Mouse (Mus musculus) midbrain, embryonic 10.5 days (tissue): ENCODE measurements at regions not wholly inside any gene's neighbourhood (a gene's known extent, or its start where the extent isn't known, plus 50 kb on each side); places are given as distances from the start of the nearest gene placed in this dataset.
A peak's percentile ranks its signal among the peaks of the same experiment; 100 is the strongest.

ENCODE experiments used
- DNase-seq: peaks from one replicate; pipeline ENCODE4 v3.0.0-alpha.2; 2017; ENCODE audit warnings: low spot score
- H3K27ac ChIP-seq: fragments of 300-500 bp; sonication (generic); replicated peaks from 2 replicates; pipeline ENCODE4 v1.5.1; 2016; ENCODE audit warnings: mild to moderate bottlenecking
- H3K27me3 ChIP-seq: fragments of 300-500 bp; sonication (generic); 2 replicates; pipeline ENCODE4 v1.6.1; 2016; ENCODE audit warnings: low read depth, mild to moderate bottlenecking; ENCODE audit not compliant: poor library complexity, severe bottlenecking
- H3K36me3 ChIP-seq: fragments of 300-500 bp; sonication (generic); 2 replicates; pipeline ENCODE4 v1.6.1; 2016; ENCODE audit warnings: mild to moderate bottlenecking, moderate library complexity
- H3K4me1 ChIP-seq: fragments of 300-500 bp; sonication (generic); 2 replicates; pipeline ENCODE4 v1.6.1; 2016
- H3K4me3 ChIP-seq: fragments of 300-500 bp; sonication (generic); 2 replicates; pipeline ENCODE4 v1.5.1; 2016; ENCODE audit warnings: mild to moderate bottlenecking, moderate library complexity
- H3K9me3 ChIP-seq: fragments of 300-500 bp; sonication (generic); replicated peaks from 2 replicates; pipeline ENCODE4 v1.6.1; 2016; ENCODE audit warnings: mild to moderate bottlenecking
- WGBS: fragments of 180-500 bp; shearing (Covaris S2); methylation state at CpG from one replicate; pipeline ENCODE4 v1.1.7; 2016; 5-methylcytosine and 5-hydroxymethylcytosine counted together

DNA sequence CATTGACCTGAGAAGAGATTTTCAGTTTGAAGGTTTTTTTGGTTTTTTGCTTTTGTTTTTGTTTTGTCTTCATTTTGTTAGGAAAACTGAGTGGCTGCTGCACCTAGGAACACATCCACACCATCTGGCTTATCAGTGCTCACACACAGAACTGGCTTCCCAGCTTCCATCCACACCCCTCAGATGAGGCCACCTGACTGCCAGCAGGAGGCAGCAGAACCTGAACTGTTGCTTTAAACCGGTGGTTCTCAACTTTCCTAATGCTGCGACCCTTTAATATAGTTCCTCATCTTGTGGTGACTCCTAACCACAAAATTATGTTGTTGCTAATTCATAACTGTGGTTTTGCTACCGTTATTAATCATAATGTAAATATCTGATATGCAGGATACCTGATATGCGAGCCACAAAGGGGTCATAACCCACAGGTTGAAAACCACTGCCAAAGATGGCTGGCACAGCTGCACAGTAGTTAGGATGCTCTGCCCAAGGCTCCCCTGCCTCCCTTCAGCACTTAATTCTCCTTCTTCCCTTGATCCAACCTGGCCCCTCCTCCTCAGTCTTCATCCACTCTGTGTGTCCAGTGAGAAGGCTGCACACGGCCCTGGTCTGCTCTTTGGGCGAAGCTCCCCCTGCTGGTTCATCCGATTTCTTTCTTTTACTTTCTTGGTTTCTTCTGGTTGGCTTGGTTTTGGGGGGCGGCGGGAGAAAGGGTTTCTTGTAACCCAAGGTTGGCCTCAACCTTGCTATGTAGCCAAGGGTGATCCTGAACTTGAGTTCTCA, 126.5 kb downstream of the Il20rb start:
- Histone ChIP-seq H3K36me3 (no peaks in the 10 kb centered on the region), H3K27ac (no peak overlapping the region), H3K4me1 (peaks cover 12% of the 10 kb centered on the region), H3K4me3 (no peak overlapping the region), H3K9me3 (no peaks in the 10 kb centered on the region), H3K27me3 (peaks cover 56% of the 10 kb centered on the region)
- WGBS = 64% methylated on average over 9 of the region's 9 CpGs
- DNase-seq = peak; percentile 52

- peak; percentile 22 for DNase-seq
- Histone ChIP-seq H3K9me3 (no peaks in the 10 kb centered on the region), H3K27me3 (peaks cover 58% of the 10 kb centered on the region), H3K36me3 (no peaks in the 10 kb centered on the region), H3K4me3 (0 out of 2 replicates have a peak overlapping the region, but pooled peaks have one; percentile 1), H3K27ac (no peak overlapping the region), H3K4me1 (peaks cover 12% of the 10 kb centered on the region)
- 24% methylated on average over 12 of the region's 12 CpGs for WGBS
Measured at GRCm38 (mm10) chr9:100357553-100357952, 129.0 kb downstream of the Il20rb start.

DNA sequence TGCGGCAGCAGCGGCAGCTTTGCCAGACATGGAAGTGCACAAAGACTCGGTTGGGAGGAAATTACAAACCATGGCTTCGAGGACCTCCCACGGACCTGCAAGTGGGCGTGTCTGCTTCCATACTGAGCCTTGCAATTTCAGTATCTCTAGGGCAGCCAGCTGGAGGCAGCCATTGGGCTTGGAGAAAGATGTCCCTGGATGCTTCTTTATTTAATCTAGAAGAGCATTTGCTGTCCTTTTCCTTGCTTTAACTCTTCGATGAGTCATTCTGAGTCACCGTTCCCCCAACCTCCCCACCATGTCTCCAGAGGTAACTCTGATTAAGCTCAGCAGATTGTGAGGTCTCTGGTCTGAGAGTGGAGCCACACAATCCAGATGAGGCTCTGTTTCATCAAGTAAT, 145.8 kb downstream of the Il20rb start:
- no peak for DNase-seq
- H3K4me3 ChIP-seq = no peak overlapping the region
- H3K27me3 ChIP-seq = 0 out of 2 replicates have a peak, but pooled peaks cover 8% of the 10 kb centered on the region
- no peaks in the 10 kb centered on the region for H3K9me3 ChIP-seq
- H3K4me1 ChIP-seq = peaks cover 6% of the 10 kb centered on the region
- WGBS = 75% methylated on average over 8 of the region's 8 CpGs
- H3K36me3 ChIP-seq = no peaks in the 10 kb centered on the region
- H3K27ac ChIP-seq = no peak overlapping the region

DNA sequence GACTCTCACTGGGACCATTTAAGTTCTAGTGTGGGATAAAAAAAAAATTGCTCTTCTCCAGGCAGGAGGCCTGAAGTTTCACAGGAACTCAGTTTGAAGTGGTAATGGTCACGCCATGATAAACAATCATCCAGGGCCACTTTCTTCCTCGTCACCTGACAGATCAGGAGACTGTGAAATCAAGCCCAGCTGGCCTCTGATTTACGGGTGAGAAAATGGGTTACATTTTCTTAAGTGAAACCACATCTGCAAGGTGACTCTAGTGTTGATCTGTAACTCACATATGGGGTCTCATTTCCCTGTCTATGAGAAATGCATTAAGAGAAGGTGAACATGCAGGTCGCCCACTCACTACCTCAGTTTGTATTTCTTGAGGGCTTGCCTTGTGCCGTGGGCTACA, 178.8 kb downstream of the Il20rb start:
- H3K27me3 ChIP-seq = peaks cover 3% of the 10 kb centered on the region; the same call in 1 of the 2 replicates
- peaks cover 12% of the 10 kb centered on the region for H3K4me1 ChIP-seq
- H3K9me3 ChIP-seq = no peaks in the 10 kb centered on the region
- no peak overlapping the region for H3K27ac ChIP-seq
- no peak for DNase-seq
- no peak overlapping the region for H3K4me3 ChIP-seq
- 75% methylated on average over 5 of the region's 5 CpGs for WGBS
- H3K36me3 ChIP-seq = no peaks in the 10 kb centered on the region

- no peaks in the 10 kb centered on the region for H3K9me3 ChIP-seq
- H3K4me3 ChIP-seq = no peak overlapping the region
- peaks cover 8% of the 10 kb centered on the region for H3K4me1 ChIP-seq
- H3K27me3 ChIP-seq = peaks cover 3% of the 10 kb centered on the region; the same call in 1 of the 2 replicates
- no peak for DNase-seq
- WGBS = 75% methylated on average over 2 of the region's 2 CpGs
- H3K27ac ChIP-seq = no peak overlapping the region
- H3K36me3 ChIP-seq = no peaks in the 10 kb centered on the region
Measured at GRCm38 (mm10) chr9:100307364-100307763, 179.2 kb downstream of the Il20rb start.

GRCm38 (mm10) chr9:100303762-100304161, 182.8 kb downstream of the Il20rb start:
- no peaks in the 10 kb centered on the region for H3K9me3 ChIP-seq
- H3K4me1 ChIP-seq = peaks cover 12% of the 10 kb centered on the region; the same call in 1 of the 2 replicates
- no peak overlapping the region for H3K27ac ChIP-seq
- H3K36me3 ChIP-seq = no peaks in the 10 kb centered on the region
- no peak overlapping the region for H3K4me3 ChIP-seq
- WGBS = 85% methylated on average over 6 of the region's 6 CpGs
- H3K27me3 ChIP-seq = peaks cover 13% of the 10 kb centered on the region
- DNase-seq = no peak

DNA sequence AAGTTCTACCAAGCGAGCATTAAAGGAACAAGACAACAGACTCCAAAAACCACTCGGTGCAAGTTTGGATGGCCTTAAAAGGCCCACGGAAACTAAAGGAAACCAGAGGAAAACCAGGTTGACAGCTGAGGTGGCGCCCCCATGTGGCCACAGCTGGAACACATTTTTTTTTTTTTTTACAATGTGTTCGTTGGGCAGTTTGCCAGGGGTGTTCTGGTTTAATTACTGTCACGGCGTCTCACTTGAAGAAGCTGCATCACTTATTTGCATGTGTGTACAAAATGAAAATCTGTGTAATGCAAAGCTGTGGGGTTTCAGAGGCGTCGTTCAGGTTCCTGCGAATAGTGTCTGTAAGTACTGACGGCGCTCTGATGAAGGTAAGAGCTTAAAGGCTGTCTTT, 185.0 kb downstream of the Il20rb start:
- peak; percentile 38 for DNase-seq
- no peak overlapping the region for H3K27ac ChIP-seq
- H3K4me3 ChIP-seq = no peak overlapping the region
- no peaks in the 10 kb centered on the region for H3K9me3 ChIP-seq
- H3K27me3 ChIP-seq = peaks cover 20% of the 10 kb centered on the region
- H3K4me1 ChIP-seq = peaks cover 12% of the 10 kb centered on the region
- H3K36me3 ChIP-seq = no peaks in the 10 kb centered on the region
- 66% methylated on average over 12 of the region's 12 CpGs for WGBS

GRCm38 (mm10) chr9:100277361-100277760, 209.2 kb downstream of the Il20rb start:
- Histone ChIP-seq H3K4me1 (peaks cover 10% of the 10 kb centered on the region), H3K9me3 (no peaks in the 10 kb centered on the region), H3K27me3 (peaks cover 18% of the 10 kb centered on the region), H3K4me3 (no peak overlapping the region), H3K27ac (no peak overlapping the region), H3K36me3 (no peaks in the 10 kb centered on the region)
- WGBS = 88% methylated on average over 13 of the region's 13 CpGs
- no peak for DNase-seq

DNA sequence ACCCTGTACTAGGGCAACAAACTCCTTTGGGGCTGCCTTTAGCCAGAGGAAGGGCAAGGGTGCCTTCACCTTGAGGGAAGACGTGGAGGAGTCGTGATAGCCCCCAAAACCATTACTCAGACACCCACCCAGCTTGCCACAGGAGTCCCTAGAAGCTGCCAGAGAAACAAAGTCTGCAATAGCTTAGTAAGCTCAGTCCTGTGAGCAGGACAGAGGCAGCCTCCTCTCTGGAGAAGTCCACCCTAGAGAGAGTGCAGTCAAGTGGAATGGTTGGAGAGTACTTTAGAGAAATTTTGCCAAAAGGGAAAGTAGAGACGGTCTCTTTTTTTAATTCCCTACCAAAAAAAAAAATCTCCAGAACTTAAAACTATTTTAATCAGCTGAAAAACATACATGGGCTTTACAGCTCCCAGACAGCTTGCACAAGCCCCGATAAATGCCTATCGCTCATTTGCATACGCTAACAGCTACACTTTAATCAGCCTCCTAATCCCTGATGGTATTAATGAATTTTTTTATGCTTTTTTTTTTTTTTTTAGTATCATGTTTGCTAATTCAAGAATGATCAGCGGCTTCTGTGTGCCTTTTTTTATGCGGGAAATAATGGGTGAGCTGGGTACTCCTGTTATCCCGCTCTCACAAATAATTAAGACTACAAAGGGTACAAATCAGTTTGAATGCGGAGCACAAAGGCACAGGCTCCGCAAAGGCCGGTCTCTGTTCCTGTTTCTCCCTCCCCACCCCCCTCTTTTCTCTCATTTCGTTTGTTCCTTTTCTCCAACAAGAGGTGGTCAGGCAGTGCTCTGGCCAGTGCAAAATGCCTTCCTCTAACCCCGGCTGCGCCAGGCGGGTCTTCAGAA, 219.8 kb downstream of the Il20rb start:
- peaks cover 46% of the 10 kb centered on the region for H3K27me3 ChIP-seq
- peak overlapping the region; percentile 32 for H3K4me3 ChIP-seq
- peak; percentile 38 for DNase-seq
- H3K36me3 ChIP-seq = no peaks in the 10 kb centered on the region
- H3K9me3 ChIP-seq = no peaks in the 10 kb centered on the region
- WGBS = 14% methylated on average over 16 of the region's 16 CpGs
- H3K4me1 ChIP-seq = peaks cover 21% of the 10 kb centered on the region
- H3K27ac ChIP-seq = peak overlapping the region; percentile 55; the same call in 1 of the 2 replicates

- Histone ChIP-seq H3K27me3 (no peaks in the 10 kb centered on the region; the same call in 1 of the 2 replicates), H3K27ac (no peak overlapping the region), H3K9me3 (no peaks in the 10 kb centered on the region), H3K4me3 (no peak overlapping the region), H3K4me1 (no peaks in the 10 kb centered on the region), H3K36me3 (no peaks in the 10 kb centered on the region)
- no peak for DNase-seq
- WGBS = 86% methylated on average over 10 of the region's 10 CpGs
Measured at GRCm38 (mm10) chr9:100252409-100252808, 234.2 kb downstream of the Il20rb start.
